Mouse (Mus musculus) skeletal muscle tissue, adult 2 months (tissue): ENCODE results near the gene Olfr50.

Experiments
- DNase-seq: peaks from one replicate; pipeline ENCODE4 v3.0.0-alpha.2; 2012; ENCODE audit warnings: low read depth, low spot score

The Olfr50 gene

DNA sequence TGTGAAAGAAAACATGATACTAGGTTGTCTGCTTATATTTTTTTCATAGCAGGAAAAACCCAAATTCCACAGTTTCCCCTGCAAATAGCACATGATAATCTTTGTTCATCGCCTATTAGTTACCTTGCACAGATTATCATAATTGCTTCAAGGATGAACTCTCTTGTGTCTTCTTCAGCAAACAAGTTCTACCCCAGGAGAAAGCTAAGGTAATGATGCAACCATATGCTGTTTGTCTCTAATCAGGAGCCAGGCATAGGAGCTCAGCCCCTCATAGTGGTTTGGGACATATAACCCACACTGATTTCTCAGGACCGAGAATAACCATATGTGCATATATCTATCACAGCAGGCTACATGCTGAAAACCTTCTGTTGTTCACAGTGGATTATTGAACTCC lies at the start of gene Olfr50:
Olfr50 (plus strand) TSS at position 301 of the 400 bp plus-strand sequence.
- DNase-seq, result no peak

- no peak for DNase-seq
These were observed 6.4 kb upstream of the Olfr50 start, which contains the start of gene Olfr348 for GRCm38 (mm10) chr2:36783976-36784375. Olfr348 (plus strand) TSS chr2:36784276.

- no peak for DNase-seq
These were observed 26.6 kb downstream of the Olfr50 start, which contains the start of gene Olfr3 for GRCm38 (mm10) chr2:36816932-36817331. Olfr3 (minus strand) TSS chr2:36817032.

GRCm38 (mm10) chr2:36846010-36846409 lies 55.7 kb downstream of the Olfr50 start, which contains the start of gene Olfr350:
Olfr350 (plus strand) TSS chr2:36846310.
- no peak for DNase-seq
